Mouse (Mus musculus): Measurements from ENCODE around the gene Neurl4. TPM values are rescaled to one million over a fixed set of nuclear protein-coding genes. Genes with fewer than 3 reads are reported as not detected.
"Not testable (repeated sequence)": the region's sequence is repeated elsewhere in the genome, so short reads cannot be mapped to it uniquely, and the experiment has no call there.

Gene Neurl4
- total RNA-seq, 2 experiments from 2014 or later, result 51.2 to 64.3 TPM

- ATAC-seq (replicated peaks; ENCODE audit: low FRiP score, low TSS enrichment, poor library complexity, severe bottlenecking), result no peak
These were observed 10.1 kb downstream of the Neurl4 start for GRCm38 (mm10) chr11:69910781-69911560.

DNA sequence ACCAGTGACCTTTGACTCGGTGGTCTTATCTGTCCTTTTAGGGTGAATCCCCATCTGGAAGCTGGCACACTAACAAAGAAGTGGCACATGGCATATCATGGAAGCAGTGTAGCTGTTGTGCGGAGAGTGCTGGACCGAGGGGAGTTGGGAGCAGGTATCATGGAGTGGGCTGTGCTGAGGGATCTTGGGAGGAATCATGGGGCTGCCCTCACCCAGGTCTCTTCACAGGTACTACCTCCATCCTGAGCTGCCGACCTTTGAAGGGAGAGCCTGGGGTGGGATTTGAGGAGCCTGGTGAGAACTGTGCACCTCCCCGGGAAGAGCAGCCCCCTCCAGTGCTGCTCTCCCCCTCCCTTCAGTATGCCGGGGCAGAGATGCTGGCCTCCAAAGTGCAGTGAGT is 10.8 kb downstream of the Neurl4 start:
- no peak for ATAC-seq (replicated peaks; ENCODE audit: low FRiP score, low TSS enrichment, poor library complexity, severe bottlenecking)

DNA sequence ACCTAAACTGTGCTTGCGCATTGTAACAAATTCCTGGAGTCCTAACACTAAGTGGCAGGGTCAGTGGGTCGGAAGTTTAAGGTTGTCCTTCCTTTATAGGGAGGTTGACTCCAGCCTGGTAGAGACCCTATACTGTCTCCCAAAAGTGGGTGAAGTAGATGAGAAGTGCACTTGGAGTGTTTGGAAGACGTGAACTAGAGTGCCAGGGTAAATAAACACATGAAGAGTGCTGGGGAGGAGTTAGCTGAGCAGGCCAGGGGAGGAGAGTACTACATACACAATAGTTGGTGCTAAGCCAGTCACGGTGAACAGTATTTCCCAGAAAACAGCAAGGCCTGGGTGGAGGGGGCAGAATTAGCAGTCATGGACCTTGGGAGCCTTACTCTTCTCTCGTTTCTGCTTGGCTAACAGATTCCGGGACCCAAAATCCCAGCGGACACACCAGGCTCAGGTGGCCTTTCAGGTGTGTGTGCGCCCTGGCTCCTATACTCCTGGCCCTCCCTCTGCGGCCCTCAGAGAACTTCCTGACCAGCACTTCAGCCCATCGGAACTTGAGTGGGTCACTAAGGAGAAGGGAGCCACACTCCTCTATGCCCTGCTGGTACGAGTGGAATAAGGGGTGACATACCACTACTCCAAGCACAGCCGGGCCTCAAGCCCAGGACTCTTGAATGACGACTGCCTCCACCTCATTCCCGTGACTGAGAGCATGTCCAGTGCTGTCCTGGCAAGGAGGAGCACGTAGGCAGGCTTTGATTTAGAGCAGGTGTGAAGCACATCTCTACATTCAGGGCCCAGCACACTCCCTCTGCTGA is 12.1 kb downstream of the Neurl4 start:
- ATAC-seq (replicated peaks; ENCODE audit: low FRiP score, low TSS enrichment, poor library complexity, severe bottlenecking), result no peak

GRCm38 (mm10) chr11:69913554-69914371 is 12.9 kb downstream of the Neurl4 start, which contains the start of gene Gps2:
Gene Gps2, plus strand, starts transcription at chr11:69913888.
- peak; percentile 54 for ATAC-seq (replicated peaks; ENCODE audit: low FRiP score, low TSS enrichment, poor library complexity, severe bottlenecking)

- peak; percentile 11; the same call in 1 of the 2 replicates for ATAC-seq (replicated peaks; ENCODE audit: low FRiP score, low TSS enrichment, poor library complexity, severe bottlenecking)
These were observed 13.5 kb downstream of the Neurl4 start for GRCm38 (mm10) chr11:69914372-69914764.

GRCm38 (mm10) chr11:69914917-69915430 is 14.1 kb downstream of the Neurl4 start:
- ATAC-seq (replicated peaks; ENCODE audit: low FRiP score, low TSS enrichment, poor library complexity, severe bottlenecking), result no peak

- ATAC-seq (replicated peaks; ENCODE audit: low FRiP score, low TSS enrichment, poor library complexity, severe bottlenecking), result peak; percentile 62
These were observed 15.1 kb downstream of the Neurl4 start for GRCm38 (mm10) chr11:69915667-69916627.

GRCm38 (mm10) chr11:69916652-69917378 is 15.9 kb downstream of the Neurl4 start:
- not testable (repeated sequence) for ATAC-seq (replicated peaks; ENCODE audit: low FRiP score, low TSS enrichment, poor library complexity, severe bottlenecking)

GRCm38 (mm10) chr11:69917379-69917948 is 16.6 kb downstream of the Neurl4 start:
- no peak for ATAC-seq (replicated peaks; ENCODE audit: low FRiP score, low TSS enrichment, poor library complexity, severe bottlenecking)

DNA sequence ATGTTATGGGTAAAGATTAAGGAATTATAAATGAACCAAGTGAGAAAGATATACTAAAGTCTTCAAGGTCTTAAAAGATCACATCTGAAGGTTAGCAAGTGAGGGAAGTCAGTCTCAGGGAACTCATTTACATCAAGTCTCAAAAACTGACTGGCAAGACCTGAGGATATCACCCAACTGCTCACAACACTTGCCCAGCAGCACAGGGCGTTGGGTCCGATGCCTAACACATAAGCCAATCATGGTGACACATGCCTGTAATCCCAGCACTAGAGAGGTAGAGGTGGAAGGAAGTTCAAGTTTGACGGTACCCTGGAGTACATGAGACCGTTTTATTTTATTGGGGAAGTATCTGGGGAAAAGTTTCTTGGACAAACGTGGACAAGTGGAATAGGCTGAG is 17.2 kb downstream of the Neurl4 start:
- ATAC-seq (replicated peaks; ENCODE audit: low FRiP score, low TSS enrichment, poor library complexity, severe bottlenecking), result no peak

DNA sequence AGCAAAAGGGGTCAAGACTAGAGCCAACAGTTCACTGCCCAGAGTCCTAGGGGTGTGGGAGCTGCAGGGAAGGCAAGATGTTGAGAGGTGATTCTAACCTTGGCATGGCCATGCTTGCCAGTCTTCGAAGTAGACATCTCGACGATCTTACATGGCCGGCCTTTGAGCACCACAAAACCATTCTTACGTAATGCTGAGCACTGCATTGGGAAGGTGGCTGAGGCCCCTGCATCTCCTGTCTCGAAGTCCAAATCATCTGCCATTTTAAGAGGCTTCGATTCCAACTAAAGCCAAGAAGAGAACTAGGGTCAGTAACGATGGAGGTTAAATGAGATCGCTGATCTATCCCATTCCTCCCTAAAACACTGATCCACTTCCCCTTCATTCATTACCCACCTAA is 18.2 kb downstream of the Neurl4 start:
- no peak for ATAC-seq (replicated peaks; ENCODE audit: low FRiP score, low TSS enrichment, poor library complexity, severe bottlenecking)

GRCm38 (mm10) chr11:69919661-69920265 is 18.9 kb downstream of the Neurl4 start:
- peak; percentile 43 for ATAC-seq (replicated peaks; ENCODE audit: low FRiP score, low TSS enrichment, poor library complexity, severe bottlenecking)

DNA sequence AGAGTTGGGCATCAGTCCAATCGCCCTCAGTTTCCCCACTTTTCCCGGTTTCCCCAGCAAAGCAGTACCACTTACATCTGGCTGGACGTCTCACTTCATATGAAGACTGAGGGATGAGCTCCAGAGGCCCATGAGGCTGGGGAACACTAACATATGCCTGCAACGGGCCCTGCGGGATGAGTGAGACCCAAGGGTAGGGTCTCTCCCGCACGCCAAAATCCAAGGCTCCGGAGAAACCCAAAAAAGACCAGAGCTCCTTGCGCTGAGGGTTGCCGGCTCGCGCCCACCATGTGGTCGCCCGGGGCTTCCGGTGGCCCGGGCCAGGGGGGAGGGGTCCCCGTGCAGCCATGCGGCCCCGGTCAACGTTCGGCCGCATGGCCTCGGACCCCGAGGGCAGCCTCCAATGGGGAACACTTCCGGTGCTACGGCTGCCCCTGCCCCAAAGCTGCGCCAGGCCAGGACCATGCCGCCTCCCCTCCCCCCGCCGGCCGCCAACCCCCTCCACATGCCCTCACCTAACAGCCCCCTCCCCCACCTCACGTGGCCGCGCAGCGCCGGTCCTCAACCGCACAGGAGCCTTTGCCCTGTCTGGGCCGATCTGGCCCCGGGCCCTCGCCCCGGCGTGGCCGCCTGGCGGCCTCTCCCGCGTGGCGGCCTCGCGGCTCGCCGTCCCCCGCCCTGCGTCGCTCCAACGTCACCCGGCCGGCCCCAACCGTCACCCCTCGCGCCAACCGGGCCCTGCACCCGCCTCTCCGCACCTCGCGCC is 19.6 kb downstream of the Neurl4 start:
- ATAC-seq (replicated peaks; ENCODE audit: low FRiP score, low TSS enrichment, poor library complexity, severe bottlenecking), result no peak

DNA sequence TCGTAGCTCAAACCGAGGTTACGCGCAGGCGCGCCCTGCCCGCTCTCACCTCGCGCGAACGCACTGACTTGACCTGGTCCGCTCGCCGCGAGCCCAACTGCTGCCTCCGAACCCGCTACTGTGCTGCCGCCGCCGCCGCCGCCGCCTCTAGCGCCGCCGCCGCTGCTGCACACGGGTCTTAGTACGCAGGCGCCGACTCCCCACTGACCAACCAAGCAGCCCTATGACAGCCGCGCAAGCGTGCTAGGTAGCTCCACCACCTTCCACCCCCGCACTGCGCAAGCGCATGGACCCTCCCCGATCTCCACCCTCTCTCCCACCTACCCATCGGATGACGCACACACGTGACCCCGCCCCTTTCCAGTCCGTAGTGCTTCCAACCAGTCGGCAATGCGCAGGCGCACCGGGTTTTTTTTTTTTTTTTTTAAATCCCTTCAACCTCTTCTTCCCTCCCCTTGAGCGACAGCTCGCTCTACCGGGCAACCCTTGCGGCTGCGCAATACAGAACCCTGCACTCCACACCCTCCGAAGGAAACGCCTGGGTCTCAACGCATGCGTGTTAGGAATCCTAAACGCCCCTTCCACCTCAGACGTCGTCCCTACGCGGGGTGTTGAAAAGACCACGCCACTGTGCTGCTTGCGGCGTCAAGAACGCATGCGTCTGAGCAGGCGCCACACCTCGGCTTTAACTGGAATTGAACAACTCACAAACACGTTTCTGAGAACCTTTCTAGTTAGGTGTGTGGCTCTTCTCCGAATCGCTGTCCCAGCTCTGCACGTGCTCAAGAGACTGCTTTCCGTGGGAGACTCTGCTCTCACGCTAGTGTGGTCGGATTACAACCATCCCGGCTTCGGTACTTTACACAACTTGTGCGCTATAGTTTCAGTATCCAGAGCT is 20.5 kb downstream of the Neurl4 start, which contains the start of gene Eif5a:
TSS of gene Eif5a (minus strand) at position 845 of the 898 bp plus-strand sequence.
- peak; percentile 80 for ATAC-seq (replicated peaks; ENCODE audit: low FRiP score, low TSS enrichment, poor library complexity, severe bottlenecking)

DNA sequence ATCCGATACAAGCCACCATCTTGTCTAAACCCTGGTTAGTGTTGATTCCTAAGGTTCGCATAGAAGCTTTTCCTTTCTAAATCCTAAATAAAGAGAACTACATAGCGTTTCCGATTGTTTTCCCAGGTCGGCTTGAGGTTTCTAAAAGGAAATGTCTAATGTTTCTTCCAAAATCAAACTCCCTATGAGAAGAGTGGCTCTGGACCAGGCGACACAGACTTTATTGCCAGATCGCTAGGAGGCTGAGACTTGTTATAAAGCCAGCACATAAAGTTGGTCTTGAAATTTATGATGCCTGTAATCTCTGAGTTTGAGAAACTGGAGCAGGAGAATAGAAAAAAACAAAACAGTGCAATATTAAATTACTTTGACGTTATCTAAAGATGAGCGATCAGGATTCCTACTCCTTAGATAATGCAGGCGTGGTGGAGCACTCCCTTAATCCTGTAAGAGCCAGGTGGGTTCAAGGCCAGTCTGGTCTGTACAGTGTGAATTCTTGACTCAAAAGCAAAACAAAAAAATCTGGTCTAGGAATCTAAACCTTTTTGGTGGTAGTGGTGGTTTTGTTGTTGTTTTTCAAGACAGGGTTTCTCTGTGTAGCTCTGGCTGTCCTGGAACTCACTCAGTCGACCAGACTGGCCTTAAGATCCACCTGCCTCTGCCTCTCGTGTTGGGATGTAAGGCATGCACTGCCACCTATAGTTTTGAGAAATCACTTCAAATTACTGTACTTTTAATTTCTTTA is 21.3 kb downstream of the Neurl4 start:
- ATAC-seq (replicated peaks; ENCODE audit: low FRiP score, low TSS enrichment, poor library complexity, severe bottlenecking), result no peak
